Mouse (Mus musculus) bone marrow macrophage, adult 2 months (primary cell): Measurements from ENCODE around the gene Fancb.

Experiments used
- CTCF ChIP-seq: IDR thresholded peaks from 2 replicates; pipeline ENCODE4 v1.5.1; 2012; ENCODE audit warnings: low read depth, mild to moderate bottlenecking, low read length, moderate library complexity
- POLR2A ChIP-seq: IDR thresholded peaks from 2 replicates; pipeline ENCODE4 v1.6.1; 2012; ENCODE audit warnings: mild to moderate bottlenecking, low read depth, low read length, borderline replicate concordance

DNA sequence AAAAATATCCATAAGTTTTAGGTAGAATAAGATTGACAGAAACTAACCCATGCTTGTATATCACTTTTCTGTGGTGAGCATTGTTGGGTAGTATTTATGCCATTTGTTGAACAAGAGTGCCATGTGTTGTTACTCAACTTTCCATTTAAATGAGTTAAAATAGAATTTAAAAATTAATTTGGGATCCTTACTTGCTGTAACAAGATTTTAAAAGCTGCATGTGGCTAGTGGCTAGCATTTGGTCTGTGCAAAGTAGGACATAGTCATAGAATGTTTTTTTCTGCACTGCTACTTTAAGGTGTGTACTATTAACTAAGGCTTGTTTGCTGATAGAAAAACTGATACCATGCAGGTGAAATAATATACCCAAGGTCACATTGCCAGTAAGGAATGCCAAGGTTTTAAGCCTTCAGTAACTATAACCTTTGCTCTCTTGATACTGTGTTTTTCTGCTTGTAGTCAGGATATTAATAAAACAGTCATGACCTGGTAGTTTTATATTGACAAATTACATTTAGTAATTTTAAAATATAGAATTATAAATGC is 24.5 kb downstream of the Fancb start, which contains the start of gene Gm17604:
- TF ChIP-seq POLR2A (no peak), CTCF (no peak)
